In the genomic region with DNA sequence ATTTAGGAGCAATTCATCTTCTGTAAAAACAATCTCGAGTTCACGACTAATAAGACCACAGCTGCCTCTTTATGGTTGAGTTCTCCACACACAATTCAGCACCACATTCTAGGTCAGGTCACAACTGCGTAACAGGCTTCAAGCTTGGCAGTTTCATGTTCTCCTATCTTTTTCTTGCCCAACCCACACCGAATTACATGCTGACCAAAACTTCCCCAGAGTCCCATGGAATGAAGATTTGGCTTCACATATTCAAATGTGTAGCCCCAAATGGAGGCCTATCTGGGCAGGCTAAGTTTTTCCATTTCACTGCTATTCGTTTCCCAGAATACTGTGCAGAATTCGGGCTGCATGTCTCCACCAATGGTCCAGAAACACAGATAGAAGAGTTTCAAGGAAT, we compare ENCODE assay signal across 27 mouse cellular contexts.
"Had no signal": no experiment of that assay in that cellular context is flagged by ENCODE, and none has a peak within 500 bp of the region (broad histone marks: within the 10 kb centered on the region; RNA-seq: fewer than 3 reads in every experiment).

No protein-coding gene starts in this region.

- H3K27ac ChIP-seq: embryonic facial prominence, embryonic 10.5 days; embryonic facial prominence, embryonic 12.5 days; embryonic facial prominence, embryonic 13.5 days; embryonic facial prominence, embryonic 15.5 days; forebrain, embryonic 10.5 days; forebrain, embryonic 12.5 days; forebrain, embryonic 13.5 days; forebrain, embryonic 15.5 days; gastrocnemius, adult 2 months had no signal

- H3K4me1 ChIP-seq: embryonic facial prominence, embryonic 15.5 days had no signal

- H3K27me3 ChIP-seq: embryonic facial prominence, embryonic 12.5 days; forebrain, embryonic 12.5 days; forebrain, embryonic 13.5 days; forebrain, embryonic 15.5 days had no signal

- H3K9ac ChIP-seq: embryonic facial prominence, embryonic 12.5 days; embryonic facial prominence, embryonic 13.5 days; embryonic facial prominence, embryonic 15.5 days; forebrain, embryonic 12.5 days; forebrain, embryonic 13.5 days; forebrain, embryonic 15.5 days; forebrain, postnatal 0 days had no signal

- H3K9me3 ChIP-seq: embryonic facial prominence, embryonic 10.5 days; embryonic facial prominence, embryonic 12.5 days; embryonic facial prominence, embryonic 13.5 days; embryonic facial prominence, embryonic 15.5 days; forebrain, embryonic 10.5 days; forebrain, embryonic 12.5 days; forebrain, embryonic 13.5 days; forebrain, embryonic 15.5 days had no signal

- H3K36me3 ChIP-seq: embryonic facial prominence, embryonic 10.5 days; embryonic facial prominence, embryonic 12.5 days; embryonic facial prominence, embryonic 13.5 days; embryonic facial prominence, embryonic 15.5 days; forebrain, embryonic 10.5 days; forebrain, embryonic 12.5 days; forebrain, embryonic 15.5 days had no signal

- DNase-seq: cerebellum, adult 18-20 months; cerebellum, adult 2 months; cerebellum, adult 8-10 months; cerebellum, adult 9-10 months; cerebellum, adult 9-11 months; cerebellum, postnatal 10 days; cerebellum, postnatal 14 days; cerebellum, postnatal 25 days; cerebellum, postnatal 36 days; embryo, embryonic 11 days; forebrain, postnatal 0 days; gastrocnemius, adult 2 months; gastrocnemius, postnatal 10 days; gastrocnemius, postnatal 14 days; gastrocnemius, postnatal 25 days; gastrocnemius, postnatal 36 days had no signal

- H3K4me2 ChIP-seq: embryonic facial prominence, embryonic 12.5 days; embryonic facial prominence, embryonic 13.5 days; embryonic facial prominence, embryonic 15.5 days; forebrain, embryonic 12.5 days; forebrain, embryonic 13.5 days; forebrain, embryonic 15.5 days had no signal

- H3K4me3 ChIP-seq: embryonic facial prominence, embryonic 10.5 days; embryonic facial prominence, embryonic 12.5 days; embryonic facial prominence, embryonic 13.5 days; embryonic facial prominence, embryonic 15.5 days; erythroblast, embryonic 14.5 days; forebrain, embryonic 10.5 days; forebrain, embryonic 12.5 days; forebrain, embryonic 13.5 days; forebrain, embryonic 15.5 days; gastrocnemius, adult 2 months had no signal

- ATAC-seq: forebrain, embryonic 13.5 days; forebrain, embryonic 14.5 days; forebrain, embryonic 15.5 days; forebrain, embryonic 16.5 days; forebrain, postnatal 0 days had no signal
